Mouse (Mus musculus) adrenal gland (tissue): ENCODE results near the gene Hist1h2ad.
"Not testable (repeated sequence)": the region's sequence is repeated elsewhere in the genome, so short reads cannot be mapped to it uniquely, and the experiment has no call there.

Experiments used
- intact Hi-C: fragments of 180-260 bp; cut with DNase I; formaldehyde crosslinking; loops from one replicate; pipeline ENCODE4 v1.15.1; 2025

Gene Hist1h2ad

DNA sequence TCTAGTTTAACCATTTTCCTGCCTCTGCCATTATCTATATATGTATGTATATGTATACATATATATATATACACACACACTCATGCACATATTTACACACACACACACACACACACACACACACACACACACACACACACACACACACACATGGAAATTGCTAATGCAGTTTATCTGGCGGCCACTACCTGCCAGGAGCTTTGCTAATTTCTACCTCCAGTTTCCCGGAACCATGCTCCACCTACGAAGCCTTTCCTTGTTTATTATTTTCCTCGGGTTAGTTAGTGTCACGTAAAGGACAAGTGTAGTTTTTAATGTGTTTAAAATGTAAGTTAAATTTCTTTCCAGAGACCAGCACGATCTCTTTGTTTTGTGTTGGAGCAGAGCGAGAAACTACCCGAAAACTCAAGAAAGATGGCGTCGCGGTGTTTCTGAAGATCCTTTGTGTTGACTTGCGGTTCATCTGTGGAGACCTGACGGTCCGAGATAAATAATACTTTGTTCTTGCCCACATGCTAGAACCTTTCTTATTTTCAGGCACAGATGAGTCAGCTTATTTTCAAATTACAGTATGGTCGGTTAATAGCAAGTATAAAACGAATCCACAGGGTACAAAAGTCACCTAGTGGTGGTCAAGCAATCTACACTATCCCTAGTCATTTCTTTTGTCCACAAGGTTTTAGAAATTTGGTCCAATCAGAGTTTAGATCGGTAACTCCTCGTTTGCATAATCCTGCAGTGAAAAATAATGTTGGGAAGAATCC lies 11.3 kb upstream of the Hist1h2ad start:
- intact Hi-C loops, result no loop called here

GRCm38 (mm10) chr13:23564482-23564881 lies 9.7 kb upstream of the Hist1h2ad start:
- intact Hi-C loops, result no loop called here

DNA sequence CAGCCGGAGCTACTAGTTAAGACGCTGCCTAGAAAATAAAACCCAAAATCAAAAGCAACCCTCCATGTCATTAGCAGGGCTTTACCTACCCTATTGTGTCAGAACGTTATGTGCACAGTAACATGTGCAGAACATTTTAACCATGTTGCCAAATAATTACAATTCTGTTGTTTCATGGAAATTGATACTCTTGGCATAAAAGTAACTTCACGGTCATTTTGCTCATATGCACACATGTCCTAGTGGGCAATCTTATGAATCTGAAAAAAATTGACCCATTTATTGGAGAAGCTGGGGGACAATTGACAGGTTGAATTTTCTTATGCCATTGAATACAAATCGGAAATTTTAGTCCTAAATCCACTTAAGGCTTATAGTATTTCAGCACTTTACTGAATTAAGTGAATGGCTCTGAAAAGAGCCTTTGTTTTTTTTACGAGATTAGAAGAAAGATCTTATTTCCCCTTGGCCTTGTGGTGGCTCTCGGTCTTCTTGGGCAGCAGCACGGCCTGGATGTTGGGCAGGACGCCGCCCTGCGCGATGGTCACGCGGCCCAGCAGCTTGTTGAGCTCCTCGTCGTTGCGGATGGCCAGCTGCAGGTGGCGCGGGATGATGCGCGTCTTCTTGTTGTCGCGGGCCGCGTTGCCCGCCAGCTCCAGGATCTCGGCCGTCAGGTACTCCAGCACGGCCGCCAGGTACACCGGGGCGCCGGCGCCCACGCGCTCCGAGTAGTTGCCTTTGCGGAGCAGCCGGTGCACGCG lies 3.7 kb upstream of the Hist1h2ad start:
- intact Hi-C loops, result not testable (repeated sequence)

GRCm38 (mm10) chr13:23571022-23571503 lies 3.1 kb upstream of the Hist1h2ad start, which contains the start of the genes Hist1h2ae and Hist1h2bg:
Gene Hist1h2ae, minus strand, starts transcription at chr13:23571220.
Gene Hist1h2bg, plus strand, starts transcription at chr13:23571396.
- intact Hi-C loops, result no loop called here

- intact Hi-C loops, result not testable (repeated sequence)
Measured at GRCm38 (mm10) chr13:23571504-23572217, 2.5 kb upstream of the Hist1h2ad start.

GRCm38 (mm10) chr13:23572218-23573033 lies 1.8 kb upstream of the Hist1h2ad start:
- intact Hi-C loops, result no loop called here

DNA sequence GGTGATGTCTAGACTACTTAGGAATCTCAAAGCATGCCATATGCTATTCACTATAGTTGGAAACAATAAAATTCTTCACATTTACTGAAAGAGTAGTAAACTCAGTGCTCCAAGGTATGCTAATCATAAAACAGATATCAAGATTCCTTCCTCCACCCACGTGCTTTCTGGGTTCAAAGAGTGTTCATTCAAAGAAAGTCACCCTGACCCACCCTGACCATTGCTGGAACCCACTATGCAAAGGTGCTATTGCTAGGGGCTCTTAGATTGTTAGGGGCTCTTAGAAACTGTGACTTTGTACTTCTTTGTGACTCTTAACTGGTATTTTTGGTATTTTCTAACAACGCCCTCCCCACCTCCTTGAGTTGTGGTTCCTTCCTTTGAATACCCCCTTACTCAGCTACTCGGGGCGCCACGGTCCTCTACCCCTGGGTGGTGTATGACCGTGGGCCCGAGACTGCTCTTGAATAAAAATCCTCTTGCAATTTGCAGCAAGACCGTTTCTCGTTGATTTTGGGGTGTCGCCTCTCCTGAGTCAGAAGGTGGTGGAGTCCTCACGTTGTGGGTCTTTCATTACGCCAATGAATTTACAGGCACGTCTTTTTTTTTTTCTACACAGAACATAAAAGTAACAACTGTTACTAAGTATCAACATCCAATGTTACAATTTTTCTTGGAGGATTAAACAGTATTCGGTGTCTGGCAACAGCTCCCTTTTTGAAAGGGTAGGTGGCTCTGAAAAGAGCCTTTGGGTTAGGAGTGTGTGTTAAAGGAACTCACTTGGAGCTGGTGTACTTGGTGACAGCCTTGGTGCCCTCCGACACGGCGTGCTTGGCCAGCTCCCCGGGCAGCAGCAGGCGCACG lies 915 bp upstream of the Hist1h2ad start:
- intact Hi-C loops, result not testable (repeated sequence)

- intact Hi-C loops, result not testable (repeated sequence)
Measured at GRCm38 (mm10) chr13:23574546-23575170, 477 bp downstream of the Hist1h2ad start.

- intact Hi-C loops, result no loop called here
Measured at GRCm38 (mm10) chr13:23575271-23575851, 1.2 kb downstream of the Hist1h2ad start, which contains the start of gene Hist1h3d. Gene Hist1h3d, plus strand, starts transcription at chr13:23575763.

DNA sequence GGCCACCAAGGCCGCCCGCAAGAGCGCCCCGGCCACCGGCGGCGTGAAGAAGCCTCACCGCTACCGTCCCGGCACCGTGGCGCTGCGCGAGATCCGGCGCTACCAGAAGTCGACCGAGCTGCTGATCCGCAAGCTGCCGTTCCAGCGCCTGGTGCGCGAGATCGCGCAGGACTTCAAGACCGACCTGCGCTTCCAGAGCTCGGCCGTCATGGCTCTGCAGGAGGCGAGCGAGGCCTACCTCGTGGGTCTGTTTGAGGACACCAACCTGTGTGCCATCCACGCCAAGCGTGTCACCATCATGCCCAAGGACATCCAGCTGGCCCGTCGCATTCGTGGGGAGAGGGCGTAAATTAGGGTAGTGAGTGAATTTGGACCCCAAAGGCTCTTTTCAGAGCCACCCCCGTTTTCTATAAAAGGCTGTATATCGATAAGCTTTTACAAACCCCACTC lies 1.7 kb downstream of the Hist1h2ad start:
- intact Hi-C loops, result not testable (repeated sequence)

- intact Hi-C loops, result no loop called here
Measured at GRCm38 (mm10) chr13:23576351-23576881, 2.2 kb downstream of the Hist1h2ad start.

GRCm38 (mm10) chr13:23576906-23577639 lies 2.9 kb downstream of the Hist1h2ad start:
- intact Hi-C loops, result no loop called here

- intact Hi-C loops, result no loop called here
Measured at GRCm38 (mm10) chr13:23577835-23578234, 3.7 kb downstream of the Hist1h2ad start.

DNA sequence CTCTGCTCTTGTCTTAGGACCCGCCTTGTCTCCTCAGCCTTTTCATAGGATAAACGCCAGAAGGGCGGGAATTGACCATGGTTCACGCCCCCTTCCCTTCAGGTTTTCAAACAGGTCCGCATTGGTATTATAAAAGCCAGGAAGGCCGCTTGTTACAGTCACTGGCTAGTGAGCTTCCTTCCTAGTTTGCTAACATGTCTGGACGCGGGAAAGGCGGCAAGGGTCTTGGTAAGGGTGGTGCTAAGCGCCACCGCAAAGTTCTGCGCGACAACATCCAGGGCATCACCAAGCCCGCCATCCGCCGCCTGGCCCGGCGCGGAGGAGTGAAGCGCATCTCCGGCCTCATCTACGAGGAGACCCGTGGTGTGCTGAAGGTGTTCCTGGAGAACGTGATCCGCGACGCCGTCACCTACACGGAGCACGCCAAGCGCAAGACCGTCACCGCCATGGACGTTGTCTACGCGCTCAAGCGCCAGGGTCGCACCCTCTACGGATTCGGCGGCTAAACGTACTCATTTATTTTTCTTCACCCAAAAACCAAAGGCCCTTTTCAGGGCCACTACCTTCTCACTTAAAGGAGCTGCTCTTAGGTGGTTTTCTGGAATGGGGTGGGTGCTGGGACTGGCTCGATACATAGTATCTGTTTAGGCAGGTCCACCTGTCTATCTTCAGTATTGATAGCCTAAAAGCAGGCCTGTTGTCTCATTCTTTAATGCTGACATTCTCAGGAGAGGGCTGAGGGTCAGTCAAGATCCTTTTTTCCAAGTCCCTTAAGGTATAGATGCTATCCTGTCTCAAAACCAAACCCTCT lies 7.4 kb downstream of the Hist1h2ad start, which contains the start of gene Hist1h4d:
Gene Hist1h4d, plus strand, starts transcription at position 191 of the 811 bp plus-strand sequence.
- intact Hi-C loops, result loop anchor here (5.0 kb wide), 2 partner anchors 36 to 181 kb away; partner anchors contain the start of genes Hist1h1a, Hist1h3a and Hist1h4a

DNA sequence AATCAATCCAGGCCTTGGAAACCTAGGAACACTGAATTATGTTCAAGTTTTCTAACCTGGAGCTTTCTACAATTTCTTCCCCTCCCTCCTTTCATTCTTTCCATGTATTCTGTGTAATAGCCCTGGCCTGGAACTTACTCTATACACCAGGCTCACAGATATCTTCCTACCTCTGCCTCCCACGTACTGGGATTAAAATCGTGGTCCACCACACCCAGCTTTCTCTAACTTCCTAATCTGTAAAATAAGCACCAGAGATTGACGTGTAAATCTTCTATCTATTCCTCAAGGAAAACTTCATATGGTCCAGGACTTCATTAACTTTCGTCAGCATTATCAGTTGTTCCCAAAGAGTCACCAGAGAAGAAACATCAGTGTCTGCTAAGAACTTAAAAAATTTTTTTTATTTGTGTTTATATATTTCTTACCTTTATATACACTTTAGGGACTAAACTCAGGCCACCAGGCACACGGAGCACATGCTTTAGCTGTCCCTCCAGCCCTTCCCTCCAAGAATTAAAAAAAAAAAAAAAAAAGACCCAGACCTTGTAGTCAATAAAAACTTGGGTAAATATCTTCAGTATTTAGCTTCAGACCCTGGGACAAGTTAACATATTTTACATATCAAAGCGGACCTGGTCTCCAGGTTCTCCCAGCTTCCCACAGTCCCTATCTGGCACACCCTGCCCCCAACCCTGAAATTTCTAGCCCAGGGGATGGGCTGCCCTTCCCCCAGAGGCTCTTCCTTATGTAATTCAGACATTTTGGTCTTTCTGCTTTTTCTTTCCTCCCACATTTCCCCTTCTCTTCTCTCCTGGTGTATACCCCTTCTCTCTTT lies 8.3 kb downstream of the Hist1h2ad start:
- intact Hi-C loops, result loop anchor here (5.0 kb wide), 2 partner anchors 35 to 180 kb away; partner anchors contain the start of genes Hist1h1a, Hist1h3a and Hist1h4a
